Mouse (Mus musculus) spleen, adult 2 months (tissue): ENCODE results near the gene Cdh5.

Source experiments
- CTCF ChIP-seq: fragments of 200-500 bp; IDR thresholded peaks from 2 replicates; pipeline ENCODE4 v1.5.1; 2011; ENCODE audit warnings: mild to moderate bottlenecking, inconsistent platforms; ENCODE audit not compliant: insufficient read depth, insufficient read length, insufficient replicate concordance; ENCODE audit errors: extremely low read depth
- POLR2A ChIP-seq: fragments of 200-500 bp; IDR thresholded peaks from 2 replicates; pipeline ENCODE4 v1.6.1; 2011; ENCODE audit warnings: low read depth, low read length, inconsistent platforms

GRCm38 (mm10) chr8:104065223-104065622, 36.2 kb upstream of the Cdh5 start:
- no peak for TF ChIP-seq CTCF
- no peak for TF ChIP-seq POLR2A
